Mouse (Mus musculus): ENCODE results near the gene Dph3.

The Dph3 gene

GRCm38 (mm10) chr14:32084761-32085485, 606 bp downstream of the Dph3 start, which contains the start of gene Oxnad1:
Oxnad1 (plus strand) TSS chr14:32085374.
- DNase-seq = peak; percentile 85

DNA sequence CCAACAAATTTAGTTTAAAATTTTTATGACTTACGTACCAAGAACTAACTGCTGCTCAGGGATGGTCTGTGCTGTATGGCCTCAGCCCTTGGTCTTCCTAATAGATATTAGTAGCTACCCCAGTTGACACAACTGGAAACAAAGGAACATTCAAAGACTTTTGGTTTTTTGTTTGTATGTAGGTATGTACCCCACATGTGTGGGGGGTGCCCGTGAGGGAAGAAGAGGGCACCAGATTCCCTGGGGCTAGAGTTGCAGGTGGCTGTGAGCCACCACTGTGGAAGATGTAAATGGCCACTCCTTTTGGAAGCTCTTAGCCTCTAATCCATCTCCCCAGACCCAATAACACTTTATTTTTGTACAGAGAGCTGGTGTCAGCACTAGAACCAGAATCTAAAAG, 2.1 kb downstream of the Dph3 start:
- DNase-seq = no peak

DNA sequence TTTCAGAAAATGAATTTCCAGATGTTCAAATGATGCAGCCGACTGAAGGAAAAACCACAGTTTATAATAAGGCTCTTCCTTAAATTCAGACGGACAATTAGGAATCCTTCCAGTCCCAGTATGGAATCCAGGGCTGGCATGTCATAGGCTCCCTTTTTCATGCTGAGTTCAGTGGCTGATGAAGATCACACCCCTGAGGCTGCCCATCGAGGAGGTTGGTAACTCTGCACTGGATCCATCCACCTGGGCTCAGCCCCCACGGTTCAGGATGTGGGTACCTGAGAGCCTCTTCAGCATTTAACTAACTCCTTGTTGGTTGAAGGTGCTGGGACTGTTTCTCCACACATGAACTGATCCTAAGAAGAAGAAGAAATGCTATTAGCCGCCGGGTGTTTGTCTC, 2.6 kb downstream of the Dph3 start:
- no peak for DNase-seq

GRCm38 (mm10) chr14:32081026-32081425, 4.5 kb downstream of the Dph3 start:
- DNase-seq = no peak

- peak; percentile 66 for DNase-seq
Measured at GRCm38 (mm10) chr14:32076896-32077575, 8.5 kb downstream of the Dph3 start.

GRCm38 (mm10) chr14:32073901-32074300, 11.6 kb downstream of the Dph3 start:
- DNase-seq = no peak

- DNase-seq = no peak
Measured at GRCm38 (mm10) chr14:32073211-32073685, 12.3 kb downstream of the Dph3 start.

DNA sequence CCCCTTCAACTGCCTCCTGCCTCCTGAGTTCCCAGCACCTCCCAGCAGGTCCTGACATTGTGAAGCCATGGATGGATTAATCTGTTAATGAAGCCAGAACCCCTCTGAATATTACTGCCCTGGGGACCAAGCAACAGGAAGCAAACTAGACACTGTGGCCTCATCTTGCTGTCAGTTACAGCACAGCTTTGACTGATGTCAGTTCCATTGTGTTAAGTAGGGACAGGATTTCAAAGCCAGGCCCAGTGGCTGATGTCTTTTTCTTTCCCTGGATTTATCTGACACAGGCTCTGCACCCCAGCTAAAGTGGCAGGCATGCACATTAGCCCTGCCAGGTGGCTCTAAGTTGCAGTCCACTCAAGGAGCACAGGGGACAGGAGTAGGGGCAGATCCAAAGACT, 12.7 kb downstream of the Dph3 start:
- DNase-seq = no peak

GRCm38 (mm10) chr14:32061398-32061797, 24.1 kb downstream of the Dph3 start:
- DNase-seq = no peak

- no peak for DNase-seq
Measured at GRCm38 (mm10) chr14:32057664-32058063, 27.9 kb downstream of the Dph3 start.

- DNase-seq = peak; percentile 76
Measured at GRCm38 (mm10) chr14:32056675-32057074, 28.9 kb downstream of the Dph3 start.

DNA sequence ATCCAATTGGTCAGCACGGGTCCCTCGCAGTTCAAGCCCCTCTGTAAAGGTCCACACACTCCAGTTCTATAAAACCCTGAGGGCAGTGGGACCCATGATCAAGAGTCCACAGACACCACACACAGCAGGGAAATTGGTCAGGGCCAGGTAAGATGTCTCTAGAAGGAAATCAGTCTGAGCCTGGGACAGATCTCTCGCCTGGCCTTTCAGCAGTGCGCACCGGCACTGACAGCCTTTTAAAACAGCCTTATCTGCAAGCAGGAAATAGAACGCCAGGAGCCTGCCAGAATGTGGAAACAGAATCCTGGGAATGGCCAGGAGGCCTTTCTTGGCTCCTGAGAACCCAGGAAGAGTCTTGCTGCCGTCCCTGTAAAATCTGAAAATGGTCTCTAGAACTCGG, 29.7 kb downstream of the Dph3 start:
- DNase-seq = no peak

DNA sequence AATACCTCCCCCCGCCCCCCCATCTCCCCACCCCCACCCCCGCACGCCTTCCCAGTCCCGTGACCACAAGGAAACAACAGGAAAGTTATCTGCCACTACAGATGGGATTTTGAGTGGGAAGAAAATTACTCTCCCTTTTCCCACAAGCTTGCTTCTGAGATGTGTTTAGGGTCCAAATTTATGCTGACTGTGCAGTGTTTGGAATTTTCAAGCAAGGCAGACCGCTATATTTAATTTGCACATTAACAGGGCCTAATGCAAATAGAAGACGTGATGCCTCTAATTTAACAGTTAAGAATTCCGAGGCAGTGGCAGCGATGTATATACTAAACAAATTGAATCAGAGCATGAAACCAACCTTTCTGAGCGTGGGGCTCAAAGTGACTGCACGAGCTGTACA, 30.7 kb downstream of the Dph3 start:
- DNase-seq = no peak

- DNase-seq = no peak
Measured at GRCm38 (mm10) chr14:32053895-32054294, 31.6 kb downstream of the Dph3 start.

DNA sequence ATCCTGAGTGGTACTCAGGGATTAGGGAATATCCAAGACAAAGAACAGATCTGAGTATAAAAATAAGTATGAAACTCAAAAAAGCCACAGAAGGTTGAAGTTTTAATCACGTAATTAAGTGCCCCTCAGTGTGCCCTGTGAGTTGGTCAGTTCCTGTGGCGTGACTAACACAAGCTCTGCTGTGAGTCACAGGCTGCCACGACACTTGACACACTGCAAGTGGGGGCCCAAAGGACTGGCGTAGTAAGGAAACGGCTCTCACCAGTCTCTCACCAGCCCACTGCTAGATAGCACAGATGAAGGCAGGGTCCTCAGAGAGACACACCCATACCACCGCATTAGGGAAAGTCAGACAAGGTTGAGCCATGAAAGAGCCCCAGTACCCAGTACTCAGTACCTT, 35.4 kb downstream of the Dph3 start:
- DNase-seq = no peak

GRCm38 (mm10) chr14:32046357-32046756, 39.2 kb downstream of the Dph3 start:
- DNase-seq = no peak

GRCm38 (mm10) chr14:32042108-32042507, 43.4 kb downstream of the Dph3 start:
- no peak for DNase-seq

- DNase-seq = no peak
Measured at GRCm38 (mm10) chr14:32037661-32038252, 47.8 kb downstream of the Dph3 start.

DNA sequence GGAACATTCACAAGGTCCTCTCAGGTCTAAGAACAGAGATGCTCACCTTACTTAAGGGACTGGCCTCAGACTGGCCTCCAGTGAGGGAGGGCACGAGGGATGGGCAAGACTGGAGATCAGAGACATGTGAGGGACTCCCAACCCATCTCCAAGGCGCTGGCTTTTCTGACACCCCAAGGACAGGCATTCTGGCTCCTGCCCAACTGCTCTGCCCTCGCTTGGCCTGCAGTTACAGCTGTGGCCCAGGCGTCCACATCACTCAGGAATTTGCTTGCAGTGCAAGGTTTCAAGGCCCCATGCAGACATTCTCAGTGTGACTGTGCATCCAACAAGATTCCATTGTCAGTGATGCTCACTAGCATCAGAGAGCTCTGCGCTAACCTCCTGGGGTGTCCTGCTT, 49.0 kb downstream of the Dph3 start:
- DNase-seq = no peak

DNA sequence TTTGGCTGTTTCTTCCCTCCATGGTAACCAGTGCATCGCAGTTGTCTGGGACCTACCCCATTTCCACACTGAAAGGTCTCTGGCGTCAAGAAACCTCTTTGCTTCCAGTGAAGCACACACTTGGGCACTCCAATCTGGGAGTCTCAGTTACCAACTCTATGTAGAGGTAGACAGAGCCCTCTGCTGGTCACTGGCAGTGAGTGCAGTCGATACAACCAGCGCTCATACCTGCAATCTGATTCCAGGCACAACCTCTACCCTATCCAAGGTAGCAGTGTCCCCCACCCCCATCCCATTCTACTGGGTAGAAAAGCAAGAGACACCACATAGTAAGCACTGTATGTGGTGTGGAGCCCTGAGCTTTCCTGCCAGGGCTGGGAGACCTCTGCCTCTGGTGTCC, 53.0 kb downstream of the Dph3 start:
- DNase-seq = peak; percentile 65
